Mouse (Mus musculus) myocyte (in vitro differentiated cells): ENCODE measurements around the gene Clcn5. TPM values are rescaled to one million over a fixed set of nuclear protein-coding genes. Genes with fewer than 3 reads are reported as not detected.

Source experiments
- H3K27me3 ChIP-seq: one replicate; pipeline ENCODE4 v1.6.1; 2011; ENCODE audit not compliant: control insufficient read depth, insufficient read depth, insufficient read length
- H3K36me3 ChIP-seq: one replicate; pipeline ENCODE4 v1.6.1; 2011; ENCODE audit not compliant: control insufficient read depth, insufficient read depth
- H3K4me2 ChIP-seq: one replicate; pipeline ENCODE4 v1.6.1; 2011; ENCODE audit warnings: low read depth, control low read depth
- H3K4me3 ChIP-seq: one replicate; pipeline ENCODE4 v1.5.1; 2011; ENCODE audit warnings: mild to moderate bottlenecking, control low read depth, moderate library complexity
- H3K79me2 ChIP-seq: one replicate; pipeline ENCODE4 v1.6.1; 2011; ENCODE audit not compliant: control insufficient read depth, insufficient read depth
- H3ac ChIP-seq: one replicate; pipeline ENCODE4 v1.6.1; 2011; ENCODE audit not compliant: control insufficient read depth, insufficient read length
- CEBPB ChIP-seq: IDR thresholded peaks from 2 replicates; pipeline ENCODE4 v1.6.1; 2011; ENCODE audit warnings: mild to moderate bottlenecking, moderate library complexity; ENCODE audit not compliant: poor library complexity, insufficient read depth, severe bottlenecking
- E2F4 ChIP-seq: IDR thresholded peaks from one replicate; pipeline ENCODE4 v1.6.1; 2011; ENCODE audit warnings: mild to moderate bottlenecking, control low read depth, moderate library complexity; ENCODE audit not compliant: insufficient read depth
- MAX ChIP-seq: IDR thresholded peaks from one replicate; pipeline ENCODE4 v1.6.1; 2011; ENCODE audit warnings: low read depth, mild to moderate bottlenecking, control low read depth
- MYOD1 ChIP-seq, 3 experiments: IDR thresholded peaks; one replicate each; pipeline ENCODE4 v1.6.1; 2011; ENCODE audit warnings: control low read depth in 2 of 3, low read depth in 2 of 3, mild to moderate bottlenecking in 2 of 3, moderate library complexity in 1 of 3; ENCODE audit not compliant: insufficient read length in 2 of 3, control insufficient read depth in 1 of 3
- MYOG ChIP-seq, 3 experiments: IDR thresholded peaks; one replicate each; pipeline ENCODE4 v1.6.1; 2011; ENCODE audit warnings: control low read depth in 2 of 3, low read depth in 2 of 3, mild to moderate bottlenecking in 2 of 3; ENCODE audit not compliant: insufficient read length in 2 of 3, control insufficient read depth in 1 of 3, insufficient read depth in 1 of 3
- POLR2A ChIP-seq: IDR thresholded peaks from one replicate; pipeline ENCODE4 v1.6.1; 2011; ENCODE audit warnings: low read depth, mild to moderate bottlenecking, control low read depth, moderate library complexity; ENCODE audit not compliant: insufficient read length
- POLR2AphosphoS2 ChIP-seq: IDR thresholded peaks from one replicate; pipeline ENCODE4 v1.6.1; 2011; ENCODE audit warnings: low read depth, control low read depth; ENCODE audit not compliant: insufficient read length
- REST ChIP-seq: IDR thresholded peaks from one replicate; pipeline ENCODE4 v1.6.1; 2011; ENCODE audit warnings: mild to moderate bottlenecking, control low read depth, moderate library complexity; ENCODE audit not compliant: insufficient read depth, insufficient read length
- SRF ChIP-seq: IDR thresholded peaks from one replicate; pipeline ENCODE4 v1.6.1; 2011; ENCODE audit warnings: low read depth; ENCODE audit not compliant: control insufficient read depth, insufficient read length
- TCF12 ChIP-seq: IDR thresholded peaks from one replicate; pipeline ENCODE4 v1.6.1; 2011; ENCODE audit warnings: mild to moderate bottlenecking, control low read depth; ENCODE audit not compliant: poor library complexity, insufficient read depth, severe bottlenecking
- TCF3 ChIP-seq: IDR thresholded peaks from one replicate; pipeline ENCODE4 v1.6.1; 2011; ENCODE audit warnings: low read depth, control low read depth; ENCODE audit not compliant: insufficient read length
- USF1 ChIP-seq: IDR thresholded peaks from one replicate; pipeline ENCODE4 v1.6.1; 2011; ENCODE audit warnings: low read depth, mild to moderate bottlenecking, control low read depth, moderate library complexity
- polyA plus RNA-seq: library from polyadenylated mRNA; unstranded; fragments of >200 nt; fragmentation: generic; extraction: Trizol; gene quantifications from one replicate; pipeline ENCODE4 v1.2.1, GENCODE M21; 2012; ENCODE audit warnings: missing spikeins

Clcn5 gene
- polyA plus RNA-seq, 1 experiment = 21.0 TPM

- TF ChIP-seq CEBPB (no peak), E2F4 (no peak), POLR2A (no peak), SRF (no peak), TCF12 (no peak), TCF3 (no peak), MYOD1 (IDR thresholded peaks at IDR 0.05; ENCODE audit: control insufficient read depth in 1 of 3, insufficient read length in 2 of 3, low read depth in 2 of 3) (no peak), MYOG (IDR thresholded peaks at IDR 0.05; ENCODE audit: control insufficient read depth in 1 of 3, insufficient read depth in 1 of 3, insufficient read length in 2 of 3, low read depth in 2 of 3) (no peak), USF1 (no peak), POLR2AphosphoS2 (no peak), MAX (no peak), REST (no peak)
- peaks cover 68% of the 10 kb centered on the region for H3K79me2 ChIP-seq
These were observed 63.1 kb downstream of the Clcn5 start for GRCm38 (mm10) chrX:7256022-7256421.

GRCm38 (mm10) chrX:7204099-7204498 is 115.1 kb downstream of the Clcn5 start:
- no peak overlapping the region for H3ac ChIP-seq
- H3K4me2 ChIP-seq = no peak overlapping the region
- H3K4me3 ChIP-seq = no peak overlapping the region
- H3K27me3 ChIP-seq = no peaks in the 10 kb centered on the region
- peaks cover 51% of the 10 kb centered on the region for H3K79me2 ChIP-seq
- H3K36me3 ChIP-seq = no peaks in the 10 kb centered on the region
- no peak for TF ChIP-seq USF1
- no peak for TF ChIP-seq TCF12
- no peak for TF ChIP-seq MYOG (IDR thresholded peaks at IDR 0.05; ENCODE audit: control insufficient read depth in 1 of 3, insufficient read depth in 1 of 3, insufficient read length in 2 of 3, low read depth in 2 of 3)
- TF ChIP-seq MYOD1 (IDR thresholded peaks at IDR 0.05; ENCODE audit: control insufficient read depth in 1 of 3, insufficient read length in 2 of 3, low read depth in 2 of 3) = no peak
- TF ChIP-seq SRF = no peak
- TF ChIP-seq TCF3 = no peak
- TF ChIP-seq REST = no peak
- no peak for TF ChIP-seq E2F4
- no peak for TF ChIP-seq POLR2AphosphoS2
- TF ChIP-seq POLR2A = no peak
- no peak for TF ChIP-seq CEBPB
- TF ChIP-seq MAX = no peak

More at GRCm38 (mm10) chrX:7256022-7256421, 63.1 kb downstream of the Clcn5 start:
- no peaks in the 10 kb centered on the region for H3K27me3 ChIP-seq
- peak overlapping the region; percentile 71 for H3K4me2 ChIP-seq
- no peaks in the 10 kb centered on the region for H3K36me3 ChIP-seq
- H3K4me3 ChIP-seq = no peak overlapping the region
- no peak overlapping the region for H3ac ChIP-seq

GRCm38 (mm10) chrX:7203535-7203934 is 115.6 kb downstream of the Clcn5 start:
- no peak for TF ChIP-seq POLR2A
- no peak for TF ChIP-seq MAX
- no peak for TF ChIP-seq REST
- TF ChIP-seq MYOG (IDR thresholded peaks at IDR 0.05; ENCODE audit: control insufficient read depth in 1 of 3, insufficient read depth in 1 of 3, insufficient read length in 2 of 3, low read depth in 2 of 3) = no peak
- no peak for TF ChIP-seq E2F4
- no peak for TF ChIP-seq TCF12
- no peak for TF ChIP-seq MYOD1 (IDR thresholded peaks at IDR 0.05; ENCODE audit: control insufficient read depth in 1 of 3, insufficient read length in 2 of 3, low read depth in 2 of 3)
- no peak for TF ChIP-seq CEBPB
- no peak for TF ChIP-seq TCF3

GRCm38 (mm10) chrX:7197833-7198232 is 121.3 kb downstream of the Clcn5 start:
- TF ChIP-seq SRF = no peak
- no peak for TF ChIP-seq MYOD1 (IDR thresholded peaks at IDR 0.05; ENCODE audit: control insufficient read depth in 1 of 3, insufficient read length in 2 of 3, low read depth in 2 of 3)
- TF ChIP-seq MYOG (IDR thresholded peaks at IDR 0.05; ENCODE audit: control insufficient read depth in 1 of 3, insufficient read depth in 1 of 3, insufficient read length in 2 of 3, low read depth in 2 of 3) = no peak
- TF ChIP-seq TCF3 = no peak
- no peak for TF ChIP-seq TCF12
- no peak for TF ChIP-seq E2F4
- no peak for TF ChIP-seq POLR2AphosphoS2
- no peak for TF ChIP-seq REST
- TF ChIP-seq USF1 = no peak
- H3K4me2 ChIP-seq = no peak overlapping the region

More at GRCm38 (mm10) chrX:7203535-7203934, 115.6 kb downstream of the Clcn5 start:
- no peak overlapping the region for H3K4me3 ChIP-seq
- H3K36me3 ChIP-seq = no peaks in the 10 kb centered on the region
- H3K79me2 ChIP-seq = peaks cover 54% of the 10 kb centered on the region
- H3K27me3 ChIP-seq = no peaks in the 10 kb centered on the region
- H3ac ChIP-seq = no peak overlapping the region
- no peak overlapping the region for H3K4me2 ChIP-seq

More at GRCm38 (mm10) chrX:7197833-7198232, 121.3 kb downstream of the Clcn5 start:
- Histone ChIP-seq H3K4me3 (no peak overlapping the region), H3K36me3 (no peaks in the 10 kb centered on the region), H3K79me2 (peaks cover 58% of the 10 kb centered on the region), H3K27me3 (no peaks in the 10 kb centered on the region), H3ac (no peak overlapping the region)
